In the genomic region with DNA sequence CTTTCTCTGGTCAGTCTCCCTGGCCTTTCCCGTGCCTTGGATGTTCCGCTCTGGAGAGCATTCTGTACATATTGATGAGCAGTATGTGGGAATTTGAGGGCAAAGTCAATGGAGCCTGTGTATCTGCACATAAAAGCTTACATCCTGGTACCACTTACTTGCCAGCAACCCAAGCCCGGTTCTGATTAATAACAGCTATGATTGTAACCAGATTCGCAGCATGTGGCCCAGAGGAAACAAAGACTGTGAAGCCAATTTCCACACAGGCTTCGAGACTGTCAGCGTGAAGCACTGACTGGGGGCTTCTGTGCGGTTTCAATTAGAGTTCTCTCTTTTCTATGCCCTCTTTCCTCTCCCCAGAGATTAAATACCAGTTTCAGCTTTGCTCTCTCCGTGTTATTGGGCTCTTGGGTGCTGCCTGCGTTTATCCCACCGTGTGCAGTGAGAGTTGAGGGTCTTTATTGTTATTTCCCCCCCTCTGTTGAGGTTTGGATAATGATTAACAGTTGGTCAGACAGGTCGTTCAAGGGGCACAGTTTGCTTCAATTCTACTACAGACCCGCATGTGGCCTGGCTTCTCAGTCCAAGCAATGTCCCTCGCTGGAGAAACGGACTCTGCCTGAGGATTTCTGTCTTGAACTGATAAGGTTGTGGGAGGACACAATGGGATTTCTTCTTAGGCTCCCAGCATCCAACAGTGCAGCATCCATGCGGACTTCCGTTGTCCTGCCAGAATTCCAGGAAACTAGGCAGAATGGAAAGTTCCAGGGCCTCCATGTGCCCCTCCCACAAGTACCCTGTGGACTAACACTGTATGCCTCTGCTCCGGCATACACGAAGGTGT, we compare ENCODE assay signal across 10 mouse cellular contexts.
A peak's percentile ranks its signal among the peaks of the same experiment; 100 is the strongest.
DNase-seq lines count a peak whose midpoint lies in the region; ATAC-seq lines count a peak whose summit lies in the region.
"Had no signal": no experiment of that assay in that cellular context is flagged by ENCODE, and none has a peak within 500 bp of the region (broad histone marks: within the 10 kb centered on the region; RNA-seq: fewer than 3 reads in every experiment).

No protein-coding gene starts in this region.

- no peaks in the 10 kb centered on the region for H3K27me3 ChIP-seq in midbrain, embryonic 16.5 days (ENCODE audit: control insufficient read depth, insufficient read depth, low read depth, low read length)
- H3K27me3 ChIP-seq: heart, embryonic 15.5 days had no signal

- H3K4me3 ChIP-seq in midbrain, embryonic 16.5 days (ENCODE audit: low read depth, low read length) = no peak overlapping the region
- H3K4me3 ChIP-seq: heart, embryonic 15.5 days had no signal

- ATAC-seq in midbrain, embryonic 16.5 days = peak; percentile 55; the same call in 1 of the 2 replicates

- no peaks in the 10 kb centered on the region for H3K36me3 ChIP-seq in midbrain, embryonic 16.5 days (ENCODE audit: control insufficient read depth, insufficient read depth, low read length)
- H3K36me3 ChIP-seq: heart, embryonic 15.5 days had no signal

- H3K9me3 ChIP-seq in midbrain, embryonic 16.5 days (replicated peaks; ENCODE audit: control insufficient read depth, low read length, poor library complexity, severe bottlenecking) = no peaks in the 10 kb centered on the region
- H3K9me3 ChIP-seq: heart, embryonic 15.5 days had no signal

- peaks cover 10% of the 10 kb centered on the region for H3K4me1 ChIP-seq in midbrain, embryonic 16.5 days (ENCODE audit: control insufficient read depth, insufficient read depth, low read length)
- H3K4me1 ChIP-seq: heart, embryonic 15.5 days had no signal

- no peak overlapping the region for H3K27ac ChIP-seq in midbrain, embryonic 16.5 days (ENCODE audit: low read length)
- H3K27ac ChIP-seq: heart, embryonic 15.5 days; macrophage had no signal

- intact Hi-C loops in heart, postnatal 36 days (cut with DNase I) = no loop called here

- H3K9ac ChIP-seq in midbrain, embryonic 16.5 days (ENCODE audit: low read depth, low read length) = peak overlapping the region; percentile 14; the same call in 1 of the 2 replicates
- H3K9ac ChIP-seq: heart, embryonic 15.5 days had no signal

- DNase-seq in embryo, embryonic 9.5 days (ENCODE audit: extremely low spot score) = peak; percentile 53
- DNase-seq in forelimb bud, embryonic 11.5 days (ENCODE audit: low read depth, low spot score) = peak; percentile 72
- DNase-seq in kidney, postnatal 36 days = peak; percentile 9 to 14
- no peak for DNase-seq in heart, postnatal 36 days
- DNase-seq in lung, postnatal 10 days = no peak
- DNase-seq in urinary bladder, postnatal 36 days (ENCODE audit: low spot score in 2 of 2) = no peak
- DNase-seq: cerebellum, postnatal 36 days had no signal

- no peak overlapping the region for H3K4me2 ChIP-seq in midbrain, embryonic 16.5 days (ENCODE audit: low read length)
- H3K4me2 ChIP-seq: heart, embryonic 15.5 days had no signal

- 38% methylated on average over 18 of the region's 18 CpGs for WGBS in midbrain, embryonic 16.5 days

Comparison
In these comparisons a context has a peak if more than half of its experiments do, and no peak if none do; other contexts are left out.
1. DNase-seq: peak in embryo, embryonic 9.5 days (single experiment), forelimb bud, embryonic 11.5 days (single experiment) and kidney, postnatal 36 days (2 of 2); none in heart, postnatal 36 days (0 of 2), lung, postnatal 10 days (single experiment) and urinary bladder, postnatal 36 days (0 of 2).